Mouse (Mus musculus) C2C12 (cell line): ENCODE measurements around the gene Adal. TPM values are rescaled to one million over a fixed set of nuclear protein-coding genes. Genes with fewer than 3 reads are reported as not detected.
A peak's percentile ranks its signal among the peaks of the same experiment; 100 is the strongest.

ENCODE experiments used
- H3K27me3 ChIP-seq: one replicate; pipeline ENCODE4 v1.6.1; 2011; ENCODE audit not compliant: control insufficient read depth, insufficient read depth, insufficient read length
- H3K36me3 ChIP-seq: one replicate; pipeline ENCODE4 v1.6.1; 2011; ENCODE audit not compliant: control insufficient read depth, insufficient read depth
- H3K4me3 ChIP-seq: one replicate; pipeline ENCODE4 v1.5.1; 2011; ENCODE audit warnings: mild to moderate bottlenecking, control low read depth; ENCODE audit not compliant: poor library complexity, insufficient read depth, severe bottlenecking
- H3K79me2 ChIP-seq: one replicate; pipeline ENCODE4 v1.6.1; 2011; ENCODE audit not compliant: control insufficient read depth, insufficient read depth
- H3K79me3 ChIP-seq: one replicate; pipeline ENCODE4 v1.6.1; 2011; ENCODE audit warnings: low read depth, control low read depth
- H3ac ChIP-seq: one replicate; pipeline ENCODE3; 2011; ENCODE audit warnings: low read depth; ENCODE audit not compliant: control insufficient read depth, insufficient read length
- CEBPB ChIP-seq: IDR thresholded peaks from one replicate; pipeline ENCODE4 v1.6.1; 2011; ENCODE audit warnings: low read depth, mild to moderate bottlenecking, control low read depth, moderate library complexity
- CTCF ChIP-seq: IDR thresholded peaks from one replicate; pipeline ENCODE4 v1.5.1; 2011; ENCODE audit not compliant: control insufficient read depth, insufficient read depth, insufficient read length
- FOSL1 ChIP-seq: IDR thresholded peaks from one replicate; pipeline ENCODE4 v1.8.0; 2011; ENCODE audit warnings: mild to moderate bottlenecking, low read length; ENCODE audit not compliant: poor library complexity, insufficient read depth, severe bottlenecking
- MAX ChIP-seq: IDR thresholded peaks from one replicate; pipeline ENCODE4 v1.6.1; 2011; ENCODE audit warnings: mild to moderate bottlenecking, control low read depth
- MYOD1 ChIP-seq: IDR thresholded peaks from one replicate; pipeline ENCODE4 v1.6.1; 2011; ENCODE audit warnings: low read depth; ENCODE audit not compliant: control insufficient read depth, insufficient read length
- MYOG ChIP-seq: IDR thresholded peaks from one replicate; pipeline ENCODE4 v1.6.1; 2011; ENCODE audit not compliant: control insufficient read depth, insufficient read length; ENCODE audit errors: extremely low read depth
- USF1 ChIP-seq: IDR thresholded peaks from one replicate; pipeline ENCODE4 v1.6.1; 2011; ENCODE audit warnings: low read depth, mild to moderate bottlenecking, control low read depth, moderate library complexity
- polyA plus RNA-seq: library from polyadenylated mRNA; unstranded; fragments of >200 nt; fragmentation: generic; extraction: Trizol; gene quantifications from one replicate; pipeline ENCODE4 v1.2.1, GENCODE M21; 2012; ENCODE audit warnings: missing spikeins

Adal gene
- polyA plus RNA-seq, 1 experiment = 1.6 TPM

DNA sequence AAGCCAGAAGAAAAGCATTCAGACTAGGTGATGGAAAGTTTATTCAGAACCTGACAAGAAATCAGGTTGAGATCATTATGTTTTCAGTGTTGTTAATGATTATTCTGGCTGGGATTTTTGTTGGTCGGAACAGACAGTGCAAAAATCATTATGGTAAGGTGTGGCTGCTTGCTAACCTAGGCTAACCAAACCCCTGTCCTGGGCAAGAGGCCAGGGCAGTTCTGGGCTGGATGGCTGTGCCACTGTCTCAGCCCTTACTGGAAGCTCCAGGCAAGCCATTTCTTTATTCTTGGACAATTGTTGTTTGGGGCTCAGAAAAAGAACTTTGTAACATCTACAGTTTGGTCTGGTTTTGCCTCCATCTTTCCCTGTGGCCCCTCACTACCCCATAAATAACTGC, 12.7 kb upstream of the Adal start:
- Histone ChIP-seq H3K79me3 (no peaks in the 10 kb centered on the region), H3K36me3 (no peaks in the 10 kb centered on the region), H3ac (no peak overlapping the region), H3K27me3 (peaks cover 5% of the 10 kb centered on the region), H3K79me2 (no peaks in the 10 kb centered on the region), H3K4me3 (no peak overlapping the region)
- no peak for TF ChIP-seq MYOD1
- TF ChIP-seq CEBPB = no peak
- TF ChIP-seq MYOG = no peak
- no peak for TF ChIP-seq USF1
- no peak for TF ChIP-seq CTCF
- no peak for TF ChIP-seq FOSL1
- no peak for TF ChIP-seq MAX

DNA sequence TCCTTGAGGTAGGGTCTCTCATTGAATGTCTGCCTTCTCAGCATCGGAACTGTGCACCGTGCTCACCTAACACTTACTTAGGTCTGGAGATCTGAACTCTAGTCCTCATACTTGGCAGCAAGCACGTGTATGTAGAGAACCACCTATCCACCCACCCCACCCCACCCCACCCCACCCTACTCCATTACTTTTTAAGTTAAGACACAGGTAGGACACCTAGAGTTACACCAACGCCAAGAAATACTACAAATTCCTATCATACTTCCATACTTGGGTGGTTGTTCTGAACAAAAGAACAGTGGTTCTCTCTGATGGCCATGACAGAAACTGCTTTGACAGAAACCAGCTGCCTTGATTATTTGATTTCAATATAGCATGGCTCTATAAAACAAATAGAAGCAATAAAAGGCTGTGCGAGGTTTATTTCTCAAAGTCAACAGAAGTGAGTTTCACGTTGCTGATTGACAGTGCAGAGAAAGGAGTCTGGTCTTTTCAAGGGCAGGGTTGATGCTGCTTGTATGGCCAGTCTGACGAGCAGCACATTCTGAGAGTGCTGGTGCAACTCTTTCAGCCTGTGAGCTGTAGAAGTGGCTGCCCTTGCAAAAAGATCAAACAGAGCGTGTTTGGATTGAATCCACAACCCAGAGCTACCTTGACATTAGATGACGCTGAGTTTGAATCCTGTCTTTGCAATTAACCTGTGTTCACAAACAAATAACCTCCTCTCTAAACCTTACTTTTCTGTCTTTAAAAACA, 11.2 kb upstream of the Adal start:
- Histone ChIP-seq H3ac (no peak overlapping the region), H3K4me3 (no peak overlapping the region), H3K79me3 (no peaks in the 10 kb centered on the region), H3K27me3 (peaks cover 5% of the 10 kb centered on the region), H3K79me2 (no peaks in the 10 kb centered on the region), H3K36me3 (no peaks in the 10 kb centered on the region)
- TF ChIP-seq USF1 = no peak
- TF ChIP-seq MYOG = no peak
- TF ChIP-seq MYOD1 = no peak
- TF ChIP-seq CTCF = no peak
- no peak for TF ChIP-seq FOSL1
- no peak for TF ChIP-seq MAX
- TF ChIP-seq CEBPB = no peak

DNA sequence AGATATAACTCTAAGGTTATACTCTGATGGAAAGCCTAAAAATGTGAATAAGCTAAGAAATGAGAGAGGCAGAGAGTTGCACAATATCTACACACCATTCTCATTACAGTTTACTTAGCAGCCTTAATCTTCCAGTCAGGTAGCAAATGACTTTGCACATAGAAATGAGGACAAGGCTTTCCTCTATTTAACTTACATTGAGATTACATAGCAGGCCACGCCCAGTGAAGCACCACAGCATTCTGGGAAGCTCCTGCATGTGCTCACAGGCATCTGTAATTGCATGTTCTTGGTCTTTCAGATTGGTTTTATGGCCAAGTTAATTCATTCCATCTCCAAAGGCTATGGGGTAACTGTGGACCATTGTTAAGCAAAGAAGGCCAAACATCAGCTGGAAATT, 7.4 kb upstream of the Adal start:
- no peaks in the 10 kb centered on the region for H3K36me3 ChIP-seq
- no peak overlapping the region for H3ac ChIP-seq
- no peak for TF ChIP-seq CTCF
- peak; percentile 13 for TF ChIP-seq CEBPB
- no peak overlapping the region for H3K4me3 ChIP-seq
- H3K79me2 ChIP-seq = no peaks in the 10 kb centered on the region
- H3K79me3 ChIP-seq = no peaks in the 10 kb centered on the region
- H3K27me3 ChIP-seq = no peaks in the 10 kb centered on the region

DNA sequence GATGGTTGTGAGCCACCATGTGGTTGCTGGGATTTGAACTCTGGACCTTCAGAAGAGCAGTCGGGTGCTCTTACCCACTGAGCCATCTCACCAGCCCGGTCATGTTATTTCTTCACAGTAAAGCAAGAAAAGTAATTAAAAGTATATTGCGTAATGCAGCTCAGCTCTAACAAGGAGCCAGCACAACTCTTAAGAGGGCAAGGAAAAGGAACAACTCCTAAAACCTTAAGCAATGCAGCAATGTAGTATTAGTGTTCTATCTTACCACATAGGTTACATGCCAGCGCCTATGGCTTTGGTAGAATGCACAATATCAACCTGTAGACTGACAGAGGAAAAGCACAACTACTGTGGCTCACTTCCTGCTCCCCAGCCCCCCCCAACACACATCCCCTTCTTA, 2.9 kb upstream of the Adal start:
- Histone ChIP-seq H3K4me3 (no peak overlapping the region), H3K27me3 (no peaks in the 10 kb centered on the region), H3K79me3 (peaks cover 4% of the 10 kb centered on the region), H3K36me3 (no peaks in the 10 kb centered on the region), H3ac (no peak overlapping the region), H3K79me2 (no peaks in the 10 kb centered on the region)
- TF ChIP-seq MAX = no peak
- TF ChIP-seq CEBPB = peak; percentile 27

DNA sequence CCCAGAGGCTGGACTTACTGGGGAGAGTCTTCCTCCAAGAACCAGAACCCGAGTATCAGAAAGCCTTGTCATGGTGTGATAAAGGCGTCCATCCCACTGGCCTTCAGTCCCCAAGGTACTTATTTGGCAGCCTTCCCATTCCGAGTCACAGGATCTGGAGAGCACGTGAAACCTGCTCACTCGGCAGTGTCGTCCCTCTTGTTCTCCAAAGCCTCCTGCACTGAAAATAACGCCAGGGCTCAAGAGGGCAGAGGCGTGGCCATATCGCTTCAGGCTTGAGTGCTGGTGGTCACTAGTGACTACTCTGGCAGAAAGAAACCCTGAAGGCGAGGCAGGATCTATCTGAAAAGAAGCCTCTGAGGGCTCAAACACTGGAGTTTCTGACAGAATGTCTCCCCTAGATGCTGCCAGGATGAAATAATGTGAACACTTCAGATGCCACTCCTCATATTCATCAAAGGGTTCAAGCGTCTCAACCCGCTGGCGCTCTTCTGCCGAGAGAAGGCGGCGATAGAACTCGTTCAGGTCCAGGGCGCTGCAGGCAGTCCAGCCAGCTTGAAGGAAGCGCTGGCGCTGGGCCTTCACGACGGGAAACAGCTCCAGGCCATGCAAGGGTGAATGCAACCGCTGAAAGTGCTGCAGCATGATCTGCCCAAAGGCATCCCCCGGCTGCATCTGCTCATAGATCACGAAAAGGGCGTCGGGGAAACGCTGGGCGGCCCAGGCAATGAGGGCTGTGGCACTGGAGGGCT, 786 bp upstream of the Adal start:
- TF ChIP-seq CEBPB (no peak), CTCF (no peak), FOSL1 (no peak), MYOD1 (no peak), MAX (no peak), USF1 (no peak), MYOG (no peak)
- Histone ChIP-seq H3K27me3 (no peaks in the 10 kb centered on the region), H3ac (peak overlapping the region; percentile 54), H3K4me3 (no peak overlapping the region), H3K79me2 (no peaks in the 10 kb centered on the region), H3K79me3 (peaks cover 4% of the 10 kb centered on the region), H3K36me3 (no peaks in the 10 kb centered on the region)

DNA sequence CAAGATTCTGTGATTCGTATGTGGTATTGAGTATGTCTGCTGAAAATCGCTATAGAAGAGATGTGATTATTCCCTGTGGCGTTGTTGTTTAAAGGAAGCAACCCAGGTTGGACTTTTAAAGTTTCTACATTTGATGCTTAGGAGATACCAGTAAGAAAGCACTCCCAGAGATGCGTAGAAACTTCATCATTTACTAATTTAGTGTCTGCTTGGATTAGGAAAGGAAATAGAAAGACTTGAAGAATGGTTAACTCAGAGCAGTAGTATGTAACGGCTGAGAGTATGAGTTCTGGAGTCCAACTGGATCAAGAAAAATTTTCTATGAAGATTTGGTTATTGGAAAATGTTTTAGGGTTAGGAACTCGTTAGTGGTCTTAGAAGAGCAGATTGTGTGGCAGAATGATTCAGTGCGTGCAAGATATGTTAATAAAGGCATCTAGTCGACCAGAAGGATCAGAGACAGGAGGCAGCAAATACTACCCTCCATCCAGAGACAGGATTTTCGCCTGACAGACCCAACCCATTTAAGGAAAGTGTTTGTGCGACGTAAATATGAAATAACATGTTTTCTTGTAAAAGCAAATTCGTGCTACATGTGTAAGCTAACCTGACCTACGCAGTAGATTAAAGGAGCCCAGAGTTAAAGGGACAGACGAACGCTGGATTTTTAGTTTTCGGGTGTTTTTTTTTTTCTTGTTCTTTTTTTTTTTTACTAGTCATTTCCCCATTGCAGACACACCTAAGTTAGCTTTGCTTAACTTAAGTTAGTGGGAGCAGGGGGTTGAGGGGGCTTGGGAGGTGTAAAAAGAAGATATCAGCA, 1.2 kb downstream of the Adal start:
- H3K27me3 ChIP-seq = no peaks in the 10 kb centered on the region
- TF ChIP-seq CTCF = no peak
- TF ChIP-seq FOSL1 = no peak
- no peak for TF ChIP-seq MYOD1
- TF ChIP-seq MYOG = no peak
- TF ChIP-seq USF1 = no peak
- TF ChIP-seq CEBPB = no peak
- no peak for TF ChIP-seq MAX
- H3K79me2 ChIP-seq = no peaks in the 10 kb centered on the region
- peaks cover 4% of the 10 kb centered on the region for H3K79me3 ChIP-seq
- H3K36me3 ChIP-seq = no peaks in the 10 kb centered on the region
- no peak overlapping the region for H3K4me3 ChIP-seq
- no peak overlapping the region for H3ac ChIP-seq
